Mouse (Mus musculus): ENCODE measurements around the gene Insyn1.

Gene Insyn1

GRCm38 (mm10) chr9:58487851-58488801 is at the start of gene Insyn1:
Insyn1 (plus strand) TSS chr9:58488603.
- peak; percentile 12 for DNase-seq

DNA sequence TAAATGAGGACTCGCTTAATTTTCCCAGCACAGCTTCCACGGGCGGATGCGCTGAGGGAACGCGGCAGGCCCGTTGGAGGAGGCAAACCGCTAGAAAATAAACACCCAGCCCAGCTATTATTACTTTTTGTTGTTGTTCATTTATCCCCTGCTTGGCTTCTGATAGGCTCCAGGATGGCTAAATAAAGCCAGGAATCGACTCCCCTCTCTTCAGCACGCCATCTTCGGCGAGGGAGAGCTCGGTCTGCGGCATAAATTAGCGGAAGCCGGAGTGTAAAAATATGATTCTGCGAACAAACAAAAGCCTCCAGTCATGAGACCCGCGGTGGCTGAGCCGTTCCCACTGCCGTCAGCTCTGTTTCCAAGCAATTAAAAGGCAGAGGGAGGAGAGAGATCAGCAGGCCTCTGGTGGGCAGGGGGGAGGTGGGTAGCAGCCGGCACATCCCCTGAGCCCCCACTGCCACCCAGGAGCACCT is 49.4 kb upstream of the Insyn1 start:
- DNase-seq, result no peak

- DNase-seq, result no peak
Observed at GRCm38 (mm10) chr9:58440100-58440499, 48.3 kb upstream of the Insyn1 start.

GRCm38 (mm10) chr9:58440614-58441013 is 47.8 kb upstream of the Insyn1 start:
- DNase-seq, result no peak

DNA sequence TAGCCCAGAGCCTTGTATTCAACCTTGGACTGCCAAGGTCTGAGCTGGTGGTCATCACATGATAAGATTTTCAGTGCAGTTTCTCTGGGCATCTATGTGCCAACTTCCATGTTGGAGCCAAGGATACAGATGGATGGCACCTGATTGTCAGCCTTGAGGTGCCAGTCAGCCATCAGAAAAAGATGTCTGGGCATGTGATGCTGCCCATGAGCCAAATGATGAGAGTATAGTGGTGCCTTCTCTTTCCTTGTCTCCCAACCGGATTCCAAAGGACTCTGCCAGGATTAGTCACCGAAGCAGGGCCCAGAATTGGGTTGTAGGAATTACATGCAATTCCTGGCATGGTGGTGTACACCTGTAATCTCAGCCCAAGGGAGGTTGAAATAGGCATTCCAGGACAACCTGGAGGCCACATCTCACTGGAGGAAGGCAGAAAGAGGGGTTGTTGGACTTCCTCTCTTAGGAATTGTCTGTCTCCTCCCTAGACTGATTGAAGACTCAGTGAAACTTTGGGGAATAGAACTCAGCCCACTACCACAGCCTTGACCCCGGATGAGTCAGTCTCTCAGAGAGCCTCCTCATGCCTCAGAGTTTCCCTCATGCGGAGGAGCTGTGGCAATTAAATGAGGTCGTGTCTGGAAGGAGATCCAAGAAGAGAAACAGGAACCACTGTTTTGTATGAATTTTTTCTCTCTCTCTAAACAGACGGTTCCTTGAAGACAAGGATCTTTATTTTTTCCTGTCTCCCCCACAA is 46.9 kb upstream of the Insyn1 start:
- DNase-seq, result no peak

DNA sequence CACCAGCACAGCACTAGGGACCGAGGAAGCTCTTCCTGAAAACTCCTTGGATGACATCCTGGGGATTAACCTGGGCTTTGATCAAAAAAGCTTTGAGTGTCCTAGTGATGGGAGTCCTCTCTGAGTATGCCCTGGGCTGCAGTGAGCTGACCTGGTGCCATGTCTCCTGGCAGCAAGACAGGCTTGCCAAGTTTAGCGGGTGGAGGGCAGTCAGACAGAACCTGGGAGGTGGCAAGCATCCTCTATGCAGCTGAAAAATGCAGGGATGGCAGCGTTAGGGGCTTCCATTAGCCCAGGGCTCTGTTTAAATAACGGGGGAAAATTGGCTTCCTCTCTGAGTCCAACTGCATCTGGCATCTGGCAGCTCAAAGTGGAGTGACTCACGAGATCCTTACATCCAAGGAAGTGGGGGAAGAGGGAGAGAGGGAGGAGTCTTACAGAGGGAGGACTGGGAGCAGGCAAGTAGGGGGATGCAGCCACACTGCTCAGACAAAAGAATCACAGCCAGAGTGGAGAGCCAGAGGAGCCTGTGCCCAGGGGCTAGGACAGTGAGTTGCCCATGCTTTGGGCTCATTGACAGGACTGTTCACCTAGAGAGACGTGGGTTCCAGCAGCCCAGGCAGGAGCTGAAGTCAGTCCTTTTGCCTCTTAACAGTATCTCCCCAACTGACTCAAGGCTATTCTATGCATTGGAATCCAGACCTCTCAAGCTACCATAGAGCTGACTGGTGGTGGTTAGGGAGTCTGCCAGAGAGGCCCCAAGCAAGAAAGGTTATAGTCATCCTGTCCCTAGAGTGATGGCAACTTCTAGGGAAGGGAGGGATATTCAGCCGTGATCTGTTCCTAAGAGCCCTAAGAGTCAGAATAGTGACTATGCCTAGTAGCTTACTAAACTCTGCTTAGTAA is 46.0 kb upstream of the Insyn1 start:
- no peak for DNase-seq

DNA sequence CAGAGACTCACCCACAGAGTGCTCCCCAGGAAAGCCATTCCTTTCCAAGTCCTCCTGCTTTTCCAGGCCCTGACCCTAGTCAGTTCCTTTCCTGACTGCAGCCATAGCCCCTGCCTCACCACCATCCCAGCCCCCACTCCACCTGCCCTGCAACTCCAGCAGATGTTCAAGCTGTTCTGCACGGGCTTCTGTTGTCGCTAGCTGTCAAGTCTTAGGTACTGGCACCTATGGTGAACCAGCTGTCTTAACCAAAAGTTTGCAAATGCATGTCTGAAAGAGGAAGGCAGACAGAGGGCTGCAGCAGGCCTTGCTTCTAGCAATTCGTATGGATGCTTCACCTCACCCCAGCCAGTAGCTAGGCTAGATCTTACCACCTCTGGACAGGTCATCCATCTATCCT is 45.3 kb upstream of the Insyn1 start:
- DNase-seq, result no peak

GRCm38 (mm10) chr9:58446829-58447228 is 41.6 kb upstream of the Insyn1 start:
- no peak for DNase-seq

GRCm38 (mm10) chr9:58447997-58448595 is 40.3 kb upstream of the Insyn1 start:
- DNase-seq, result no peak

- no peak for DNase-seq
Observed at GRCm38 (mm10) chr9:58449526-58449925, 38.9 kb upstream of the Insyn1 start.

- no peak for DNase-seq
Observed at GRCm38 (mm10) chr9:58453791-58454378, 34.5 kb upstream of the Insyn1 start.

GRCm38 (mm10) chr9:58454886-58455285 is 33.5 kb upstream of the Insyn1 start:
- DNase-seq, result peak; percentile 79

DNA sequence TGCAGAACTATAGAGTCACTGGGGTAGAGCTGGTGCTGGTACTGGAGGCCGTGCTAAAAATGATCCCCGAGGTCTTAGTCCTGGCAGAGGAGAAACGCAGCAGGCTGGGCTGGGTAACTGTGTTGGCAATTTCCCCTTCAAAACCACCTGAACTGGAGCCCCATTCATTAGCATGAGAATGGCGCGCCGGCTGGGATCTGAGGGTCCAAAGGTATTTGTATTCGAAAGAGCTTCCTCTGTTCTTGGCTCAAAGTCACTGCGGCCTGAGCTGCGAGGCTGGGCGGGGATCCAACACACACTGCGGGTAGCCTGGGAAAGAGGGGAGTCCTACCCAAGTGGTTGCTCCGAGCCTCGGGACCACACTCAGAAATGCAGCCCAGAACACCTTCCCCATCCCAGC is 32.6 kb upstream of the Insyn1 start:
- DNase-seq, result peak; percentile 51

- peak; percentile 41 for DNase-seq
Observed at GRCm38 (mm10) chr9:58457481-58457955, 30.9 kb upstream of the Insyn1 start.

- no peak for DNase-seq
Observed at GRCm38 (mm10) chr9:58458341-58458740, 30.1 kb upstream of the Insyn1 start.

DNA sequence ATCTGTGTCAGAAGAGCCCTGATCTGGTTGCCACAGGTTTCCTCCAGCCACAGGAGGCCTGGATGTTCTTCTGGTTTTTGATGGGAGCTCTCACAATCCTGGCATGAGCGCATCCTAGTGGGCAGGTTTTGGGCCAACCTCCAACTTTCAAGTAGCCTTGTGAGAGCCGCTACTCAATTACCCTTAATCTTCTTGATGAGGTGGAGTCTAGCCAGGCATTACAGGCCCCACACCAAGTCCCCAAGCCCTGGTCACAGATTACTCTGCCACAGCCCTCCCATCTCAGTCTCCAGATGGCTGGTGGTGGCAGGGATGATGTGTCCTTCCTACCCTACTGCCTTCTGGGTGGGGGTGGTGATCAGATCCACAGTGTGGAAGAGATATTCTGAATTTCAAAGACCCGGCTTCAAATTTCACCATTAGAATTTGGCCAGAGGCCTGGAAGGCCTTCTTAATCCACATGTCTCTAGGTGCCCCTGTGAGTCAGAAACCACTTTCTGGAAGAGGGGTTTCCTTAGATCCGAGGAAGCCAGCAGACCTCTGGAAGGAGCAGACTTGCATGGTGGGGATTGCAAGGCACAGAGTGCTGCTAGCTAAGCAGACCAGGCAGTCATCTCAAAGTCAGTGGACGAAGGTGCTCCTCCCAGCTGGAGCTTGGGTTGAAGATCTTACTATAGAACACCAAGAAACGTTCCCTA is 29.4 kb upstream of the Insyn1 start:
- DNase-seq, result no peak

- no peak for DNase-seq
Observed at GRCm38 (mm10) chr9:58467345-58468025, 20.9 kb upstream of the Insyn1 start.

DNA sequence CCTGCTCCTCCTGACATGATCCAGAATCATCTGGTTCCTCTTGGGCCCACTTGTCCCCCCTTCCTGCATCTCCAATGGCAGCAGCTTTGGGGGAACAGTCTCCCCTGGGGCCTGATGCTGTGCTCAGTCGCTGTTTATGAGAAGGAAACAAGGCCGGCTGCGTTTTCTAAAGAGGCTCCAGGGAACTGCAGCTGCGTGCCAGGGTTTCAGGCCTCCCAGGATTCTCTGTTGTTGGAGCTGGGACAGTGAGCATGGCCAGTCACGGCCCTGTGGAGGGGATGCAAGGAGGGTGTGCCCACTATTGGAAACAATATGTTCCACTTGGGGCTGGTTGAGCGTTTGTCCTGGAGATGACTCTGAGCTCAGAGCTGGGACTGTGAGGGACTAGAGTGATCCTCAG is 17.9 kb upstream of the Insyn1 start:
- DNase-seq, result no peak

- DNase-seq, result no peak
Observed at GRCm38 (mm10) chr9:58473211-58473815, 15.1 kb upstream of the Insyn1 start.

- DNase-seq, result no peak
Observed at GRCm38 (mm10) chr9:58487076-58487475, 1.3 kb upstream of the Insyn1 start.

All from kidney, adult 11 months (tissue).